Mouse (Mus musculus) cortical plate, adult 2 months (tissue): ENCODE data around the gene Ptprm.

ENCODE experiments used
- CTCF ChIP-seq: fragments of 200-500 bp; IDR thresholded peaks from 2 replicates; pipeline ENCODE4 v1.5.1; 2011; ENCODE audit warnings: mild to moderate bottlenecking, control low read depth, low read length; ENCODE audit not compliant: insufficient read depth; ENCODE audit errors: extremely low read depth
- POLR2A ChIP-seq: fragments of 200-500 bp; IDR thresholded peaks from 2 replicates; pipeline ENCODE4 v1.6.1; 2011; ENCODE audit warnings: mild to moderate bottlenecking, low read length, control low read depth; ENCODE audit not compliant: insufficient read depth; ENCODE audit errors: extremely low read depth

DNA sequence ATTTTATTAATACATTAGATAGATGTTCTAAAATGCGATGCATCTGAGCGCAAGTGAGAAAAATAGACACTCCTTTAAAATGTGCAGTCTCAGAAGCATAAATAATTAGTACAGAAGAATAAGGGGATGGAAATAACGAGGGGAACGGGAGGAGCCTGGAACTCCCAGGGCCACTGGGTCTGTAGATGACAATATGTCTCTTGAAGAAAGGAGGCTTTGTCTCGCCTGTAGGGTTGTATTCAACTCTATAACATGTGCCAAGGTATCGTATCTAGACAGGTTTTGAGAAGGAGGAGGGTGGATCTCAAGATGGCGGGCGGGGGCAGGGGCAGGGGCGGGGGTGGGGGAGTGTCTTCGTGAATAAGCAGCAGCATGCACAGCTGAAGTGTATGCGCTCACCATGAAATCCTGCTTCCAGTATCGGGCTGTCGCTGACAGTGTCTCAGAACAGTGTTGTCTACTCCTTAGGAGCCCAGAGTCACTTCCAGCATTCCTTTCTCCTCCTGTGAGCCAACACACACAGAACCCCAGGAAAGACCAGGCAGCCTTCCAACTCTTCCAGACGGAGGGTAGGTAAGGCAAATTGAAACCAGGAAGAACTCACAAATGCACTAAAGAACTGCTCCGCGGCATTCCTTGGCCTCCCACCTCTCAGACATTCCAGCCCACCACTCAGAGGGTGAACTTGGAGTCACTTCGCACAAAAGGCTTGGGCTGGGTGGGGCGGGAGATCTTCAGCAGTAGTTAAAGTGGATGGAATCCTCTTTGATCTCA is 50.7 kb downstream of the Ptprm start:
- no peak for TF ChIP-seq CTCF
- TF ChIP-seq POLR2A, result no peak
